In genomic region chr12:107962852-107963251, GRCm38 (mm10) we compare ENCODE assay signal across 16 mouse cellular contexts. TPM values are rescaled to one million over a fixed set of nuclear protein-coding genes. Genes with fewer than 3 reads are reported as not detected.
DNase-seq lines count a peak whose midpoint lies in the region; ATAC-seq lines count a peak whose summit lies in the region.
"Had no signal": no experiment of that assay in that cellular context is flagged by ENCODE, and none has a peak within 500 bp of the region (broad histone marks: within the 10 kb centered on the region; RNA-seq: fewer than 3 reads in every experiment).

No protein-coding gene starts in this region.

- peaks cover 6% of the 10 kb centered on the region; the same call in 1 of the 2 replicates for H3K27me3 ChIP-seq in heart, embryonic 13.5 days (replicated peaks)
- H3K27me3 ChIP-seq in midbrain, embryonic 15.5 days (replicated peaks): no peaks in the 10 kb centered on the region
- peaks cover 7% of the 10 kb centered on the region; the same call in 1 of the 2 replicates for H3K27me3 ChIP-seq in midbrain, embryonic 10.5 days (ENCODE audit: low read depth, poor library complexity, severe bottlenecking)
- no peaks in the 10 kb centered on the region for H3K27me3 ChIP-seq in forebrain, embryonic 16.5 days (replicated peaks; ENCODE audit: control insufficient read depth, insufficient read depth, low read length)

- 30% methylated on average over 7 of the region's 7 CpGs for WGBS in heart, embryonic 13.5 days
- 51% methylated on average over 7 of the region's 7 CpGs for WGBS in midbrain, embryonic 15.5 days
- WGBS in midbrain, embryonic 10.5 days: 78% methylated on average over 7 of the region's 7 CpGs
- WGBS in forebrain, embryonic 16.5 days: 24% methylated on average over 7 of the region's 7 CpGs

- H3K4me2 ChIP-seq in heart, embryonic 13.5 days: peak overlapping the region; percentile 30
- H3K4me2 ChIP-seq in midbrain, embryonic 15.5 days: no peak overlapping the region
- H3K4me2 ChIP-seq in forebrain, embryonic 16.5 days (ENCODE audit: low read length): no peak overlapping the region

- H3K9ac ChIP-seq in heart, embryonic 13.5 days: peak overlapping the region; percentile 55; the same call in 1 of the 2 replicates
- H3K9ac ChIP-seq in midbrain, embryonic 15.5 days: no peak overlapping the region
- no peak overlapping the region; the same call in 1 of the 2 replicates for H3K9ac ChIP-seq in forebrain, embryonic 16.5 days (replicated peaks; ENCODE audit: low read depth, low read length)

- H3K4me1 ChIP-seq in heart, embryonic 13.5 days: peaks cover 57% of the 10 kb centered on the region
- H3K4me1 ChIP-seq in midbrain, embryonic 15.5 days: peaks cover 46% of the 10 kb centered on the region
- peaks cover 61% of the 10 kb centered on the region for H3K4me1 ChIP-seq in midbrain, embryonic 10.5 days
- H3K4me1 ChIP-seq in forebrain, embryonic 16.5 days (replicated peaks; ENCODE audit: control insufficient read depth, insufficient read depth, low read length): peaks cover 87% of the 10 kb centered on the region

- no peak overlapping the region for H3K4me3 ChIP-seq in heart, embryonic 13.5 days
- H3K4me3 ChIP-seq in midbrain, embryonic 15.5 days: no peak overlapping the region
- H3K4me3 ChIP-seq in midbrain, embryonic 10.5 days: no peak overlapping the region
- no peak overlapping the region for H3K4me3 ChIP-seq in forebrain, embryonic 16.5 days (replicated peaks; ENCODE audit: low read length)
- H3K4me3 ChIP-seq: myocyte had no signal

- ATAC-seq in heart, embryonic 13.5 days (ENCODE audit: extremely low read depth, insufficient number of reproducible peaks, low FRiP score, low TSS enrichment): no peak
- ATAC-seq in midbrain, embryonic 15.5 days (replicated peaks): no peak
- ATAC-seq in forebrain, embryonic 16.5 days: no peak

- H3K9me3 ChIP-seq in heart, embryonic 13.5 days: no peaks in the 10 kb centered on the region
- H3K9me3 ChIP-seq in midbrain, embryonic 15.5 days: no peaks in the 10 kb centered on the region
- H3K9me3 ChIP-seq in midbrain, embryonic 10.5 days (replicated peaks): no peaks in the 10 kb centered on the region
- H3K9me3 ChIP-seq in forebrain, embryonic 16.5 days (ENCODE audit: control insufficient read depth, low read length): no peaks in the 10 kb centered on the region

- DNase-seq in heart, postnatal 14 days: no peak
- DNase-seq in midbrain, embryonic 10.5 days (ENCODE audit: low spot score): no peak
- no peak for DNase-seq in natural killer cell, adult 2 months (ENCODE audit: low spot score in 2 of 2)
- no peak for DNase-seq in Muller cell, postnatal 12 days (ENCODE audit: inconsistent ontology term)
- no peak for DNase-seq in adrenal gland, postnatal 10 days
- DNase-seq: gastrocnemius, postnatal 10 days; left cerebral cortex, postnatal 4 days; lung, adult 18-20 months; spleen, adult 18-20 months had no signal

- H3K36me3 ChIP-seq in heart, embryonic 13.5 days: no peaks in the 10 kb centered on the region
- no peaks in the 10 kb centered on the region for H3K36me3 ChIP-seq in midbrain, embryonic 15.5 days (replicated peaks)
- H3K36me3 ChIP-seq in midbrain, embryonic 10.5 days: no peaks in the 10 kb centered on the region
- H3K36me3 ChIP-seq in forebrain, embryonic 16.5 days (ENCODE audit: control insufficient read depth, insufficient read depth): no peaks in the 10 kb centered on the region
- H3K36me3 ChIP-seq: G1E had no signal

- intact Hi-C loops in heart, postnatal 14 days (cut with DNase I): no loop called here

- peak overlapping the region; percentile 29 for H3K27ac ChIP-seq in heart, embryonic 13.5 days (replicated peaks)
- peak overlapping the region; percentile 11; the same call in 1 of the 2 replicates for H3K27ac ChIP-seq in midbrain, embryonic 15.5 days
- H3K27ac ChIP-seq in midbrain, embryonic 10.5 days (replicated peaks): no peak overlapping the region
- peak overlapping the region; percentile 51 for H3K27ac ChIP-seq in forebrain, embryonic 16.5 days (ENCODE audit: low read length)
- H3K27ac ChIP-seq: kidney, postnatal 0 days; macrophage had no signal

RNA-seq across cellular contexts. Expression of gene Bcl11b, which starts 40.5 kb away (rescaled TPM):
- polyA plus RNA-seq in heart, embryonic 13.5 days (2015; fragmentation: Nextera tagmentation; extraction: Ambion mirVana): 4.5 and 4.6 TPM in 2 replicates
- total RNA-seq in heart, postnatal 14 days (2021): 1 to 10 TPM; 1.2 to 8.6 TPM
- polyA plus RNA-seq in midbrain, embryonic 15.5 days (2015; fragmentation: Nextera tagmentation; extraction: Ambion mirVana): 33.7 and 37.6 TPM in 2 replicates
- 2.5 and 3.9 TPM in 2 replicates for polyA plus RNA-seq in midbrain, embryonic 10.5 days (2016; fragmentation: Nextera tagmentation; extraction: Ambion mirVana)
- polyA plus RNA-seq in forebrain, embryonic 16.5 days (2015; fragmentation: Nextera tagmentation; extraction: Ambion mirVana): 81.4 and 87.9 TPM in 2 replicates
- 1 to 10 TPM; 1.7 to 1.9 TPM for total RNA-seq in adrenal gland, postnatal 10 days (2021)
- polyA plus RNA-seq: G1E, macrophage, myocyte had no signal
